Comparison of ENCODE assay signal across 20 mouse cellular contexts in the genomic region with DNA sequence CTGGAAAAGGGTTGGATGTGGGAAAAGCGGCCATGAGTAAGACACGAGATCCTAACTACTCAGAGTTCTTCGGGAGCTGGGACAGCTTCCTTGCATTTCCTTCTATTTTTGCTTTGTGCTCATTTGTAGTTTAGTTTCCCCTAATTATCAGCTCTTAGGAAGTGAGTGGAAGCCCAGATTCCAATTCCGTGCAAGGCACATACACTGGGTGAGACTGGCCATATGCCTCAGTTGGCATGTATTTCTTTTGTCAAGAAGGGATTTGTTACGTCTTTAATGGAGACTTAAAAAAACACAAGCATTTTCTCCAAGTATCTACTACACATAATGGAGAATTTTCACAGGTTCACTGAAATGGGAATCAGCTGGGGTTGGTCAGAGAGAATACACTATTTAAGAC.
"Had no signal": no experiment of that assay in that cellular context is flagged by ENCODE, and none has a peak within 500 bp of the region (broad histone marks: within the 10 kb centered on the region; RNA-seq: fewer than 3 reads in every experiment).

No protein-coding gene starts in this region.

- DNase-seq: kidney, adult 8-10 months; kidney, postnatal 10 days; kidney, postnatal 36 days; liver; liver, embryonic 13.5 days; lung, embryonic 14.5 days; right cerebral cortex, adult 18-20 months; right cerebral cortex, postnatal 14 days; right cerebral cortex, postnatal 4 days; thymus, postnatal 25 days had no signal

- H3K4me3 ChIP-seq: kidney, embryonic 15.5 days; limb, embryonic 10.5 days; limb, embryonic 13.5 days; liver, embryonic 13.5 days; midbrain, embryonic 12.5 days; midbrain, embryonic 15.5 days; neural tube, embryonic 12.5 days; neural tube, embryonic 15.5 days; stomach, embryonic 15.5 days had no signal

- H3K27me3 ChIP-seq: kidney, embryonic 15.5 days; liver, embryonic 13.5 days; midbrain, embryonic 15.5 days; neural tube, embryonic 12.5 days; neural tube, embryonic 15.5 days; stomach, embryonic 15.5 days had no signal

- H3K4me1 ChIP-seq: liver, embryonic 13.5 days; midbrain, embryonic 12.5 days; midbrain, embryonic 15.5 days; neural tube, embryonic 12.5 days; neural tube, embryonic 15.5 days; stomach, embryonic 15.5 days had no signal

- H3K9me3 ChIP-seq: kidney, embryonic 15.5 days; limb, embryonic 10.5 days; limb, embryonic 13.5 days; liver, embryonic 13.5 days; midbrain, embryonic 12.5 days; midbrain, embryonic 15.5 days; neural tube, embryonic 12.5 days; neural tube, embryonic 15.5 days; stomach, embryonic 15.5 days had no signal

- H3K36me3 ChIP-seq: kidney, embryonic 15.5 days; limb, embryonic 10.5 days; limb, embryonic 13.5 days; liver, embryonic 13.5 days; midbrain, embryonic 12.5 days; midbrain, embryonic 15.5 days; neural tube, embryonic 12.5 days; neural tube, embryonic 15.5 days; stomach, embryonic 15.5 days had no signal

- H3K27ac ChIP-seq: kidney, embryonic 15.5 days; limb, embryonic 10.5 days; limb, embryonic 13.5 days; liver, embryonic 13.5 days; macrophage; midbrain, embryonic 12.5 days; midbrain, embryonic 15.5 days; neural tube, embryonic 12.5 days; neural tube, embryonic 15.5 days; stomach, embryonic 15.5 days had no signal

- H3K4me2 ChIP-seq: kidney, embryonic 15.5 days; limb, embryonic 13.5 days; liver, embryonic 13.5 days; lung, embryonic 14.5 days; midbrain, embryonic 12.5 days; midbrain, embryonic 15.5 days; neural tube, embryonic 12.5 days; neural tube, embryonic 15.5 days; stomach, embryonic 15.5 days had no signal

- H3K9ac ChIP-seq: kidney, embryonic 15.5 days; limb, embryonic 13.5 days; liver, embryonic 13.5 days; lung, embryonic 14.5 days; midbrain, embryonic 12.5 days; midbrain, embryonic 15.5 days; neural tube, embryonic 12.5 days; neural tube, embryonic 15.5 days; stomach, embryonic 15.5 days had no signal

- ATAC-seq: lung, postnatal 0 days; midbrain, embryonic 15.5 days had no signal
